Mouse (Mus musculus): ENCODE results near the gene Ankrd35. TPM values are rescaled to one million over a fixed set of nuclear protein-coding genes. Genes with fewer than 3 reads are reported as not detected.

Gene Ankrd35
- polyA plus RNA-seq, 1 experiment from 2014 or later, result 0.39 TPM

DNA sequence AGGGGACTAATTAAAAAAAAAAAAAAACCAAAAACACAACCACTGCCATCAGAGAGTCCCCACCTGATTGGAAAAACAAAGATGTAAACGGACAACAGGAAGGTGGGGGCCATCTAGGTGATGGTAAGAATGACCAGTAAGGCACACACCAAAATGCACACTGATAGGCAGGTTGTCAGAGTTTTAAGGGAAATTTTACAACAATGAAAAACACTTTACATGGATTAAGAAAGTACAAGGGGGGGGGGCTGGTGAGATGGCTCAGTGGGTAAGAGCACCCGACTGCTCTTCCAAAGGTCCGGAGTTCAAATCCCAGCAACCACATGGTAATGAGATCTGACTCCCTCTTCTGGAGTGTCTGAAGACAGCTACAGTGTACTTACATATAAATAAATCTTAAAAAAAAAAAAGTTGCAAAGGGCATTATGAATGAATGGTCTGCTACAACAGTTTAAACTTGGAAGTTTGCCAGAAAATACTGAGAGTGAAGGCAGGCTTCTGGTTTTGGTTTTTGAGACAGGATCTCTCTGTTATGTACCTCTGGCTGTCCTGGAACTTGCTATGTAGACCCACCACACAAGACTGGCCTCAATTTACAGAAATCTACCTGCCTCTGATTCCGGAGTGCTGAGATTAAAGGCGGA, 1.4 kb upstream of the Ankrd35 start:
- Histone ChIP-seq H3K4me3 (ENCODE audit: low read length) (no peak overlapping the region), H3K27me3 (replicated peaks; ENCODE audit: control insufficient read depth, insufficient read depth, low read length) (peaks cover 5% of the 10 kb centered on the region; the same call in 1 of the 2 replicates), H3K9ac (ENCODE audit: low read depth, low read length) (no peak overlapping the region), H3K27ac (ENCODE audit: low read length) (no peak overlapping the region), H3K4me2 (ENCODE audit: low read depth, low read length) (no peak overlapping the region), H3K4me1 (ENCODE audit: control insufficient read depth, insufficient read depth, low read length) (peaks cover 8% of the 10 kb centered on the region), H3K36me3 (ENCODE audit: control insufficient read depth, insufficient read depth, low read length) (no peaks in the 10 kb centered on the region), H3K9me3 (ENCODE audit: control insufficient read depth, low read length) (no peaks in the 10 kb centered on the region)
- no peak for ATAC-seq
- 88% methylated on average over 5 of the region's 5 CpGs for WGBS

DNA sequence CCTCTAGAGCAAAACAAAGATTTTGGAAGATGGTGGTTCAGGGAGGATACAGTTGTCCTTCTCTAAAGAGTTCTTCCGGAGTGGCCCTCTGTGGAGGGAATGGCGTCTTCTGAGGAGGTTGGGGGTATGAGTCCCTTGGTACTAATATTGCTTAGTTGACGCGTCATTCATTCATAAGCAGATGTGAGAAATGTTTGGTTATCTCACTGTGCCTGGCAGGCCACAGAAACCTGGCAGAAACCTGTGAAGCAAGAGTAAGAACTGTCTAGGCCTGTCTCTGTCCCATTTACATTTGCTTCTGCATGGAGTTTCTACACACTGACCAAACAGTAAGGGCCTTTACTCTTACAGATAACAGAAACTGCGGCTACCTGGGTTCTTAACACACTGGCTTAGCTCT, 1.6 kb downstream of the Ankrd35 start:
- Histone ChIP-seq H3K4me3 (ENCODE audit: low read length) (no peak overlapping the region), H3K4me2 (ENCODE audit: low read depth, low read length) (no peak overlapping the region), H3K27ac (ENCODE audit: low read length) (no peak overlapping the region), H3K27me3 (replicated peaks; ENCODE audit: control insufficient read depth, insufficient read depth, low read length) (peaks cover 5% of the 10 kb centered on the region; the same call in 1 of the 2 replicates), H3K4me1 (ENCODE audit: control insufficient read depth, insufficient read depth, low read length) (peaks cover 17% of the 10 kb centered on the region), H3K9ac (ENCODE audit: low read depth, low read length) (no peak overlapping the region), H3K9me3 (ENCODE audit: control insufficient read depth, low read length) (no peaks in the 10 kb centered on the region), H3K36me3 (ENCODE audit: control insufficient read depth, insufficient read depth, low read length) (no peaks in the 10 kb centered on the region)
- ATAC-seq, result no peak
- WGBS, result 93% methylated on average over 5 of the region's 5 CpGs

DNA sequence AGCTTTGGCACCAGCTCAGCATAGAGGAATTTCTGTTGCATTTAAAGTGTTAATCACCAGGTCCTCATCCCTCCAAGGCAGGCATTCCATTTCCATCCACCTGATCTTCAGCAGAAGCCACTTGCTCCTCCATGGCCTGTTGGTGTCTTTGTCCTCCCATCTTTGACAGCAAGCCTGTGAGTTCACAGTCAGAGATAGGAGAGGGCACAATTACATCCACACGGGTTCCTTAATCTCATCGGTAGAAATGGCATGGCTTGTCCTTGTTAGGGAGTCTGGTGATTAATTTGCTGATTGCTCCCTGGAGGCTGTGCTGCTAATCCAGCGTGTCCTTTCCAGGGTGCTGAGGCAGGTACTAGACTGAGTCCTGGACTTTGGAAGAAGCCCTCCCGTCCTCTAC, 3.6 kb downstream of the Ankrd35 start:
- 75% methylated on average over 4 of the region's 4 CpGs for WGBS
- ATAC-seq, result no peak

DNA sequence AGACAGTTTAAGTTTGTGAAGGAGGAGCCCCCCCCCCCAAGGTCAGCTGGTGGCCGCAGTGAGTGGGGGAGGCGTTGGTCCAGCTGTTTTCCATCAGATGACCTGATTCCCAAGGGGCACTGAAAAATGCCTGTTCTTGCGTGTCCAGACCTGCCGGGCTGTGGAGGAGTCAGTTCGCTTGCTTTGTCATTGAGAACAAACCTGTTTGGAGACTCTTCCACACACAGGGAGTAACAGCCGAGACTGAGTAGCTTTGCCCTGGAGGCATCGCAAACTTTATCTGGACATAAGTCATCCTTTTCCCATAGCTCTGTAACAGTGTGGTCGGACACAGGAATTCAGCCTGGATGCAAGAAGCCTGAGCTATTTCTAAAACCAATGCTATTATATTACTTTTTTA, 4.5 kb downstream of the Ankrd35 start:
- Histone ChIP-seq H3K9ac (ENCODE audit: low read depth, low read length) (no peak overlapping the region), H3K27ac (ENCODE audit: low read length) (no peak overlapping the region), H3K36me3 (ENCODE audit: control insufficient read depth, insufficient read depth, low read length) (no peaks in the 10 kb centered on the region), H3K4me3 (ENCODE audit: low read length) (no peak overlapping the region), H3K9me3 (ENCODE audit: control insufficient read depth, low read length) (no peaks in the 10 kb centered on the region), H3K4me2 (ENCODE audit: low read depth, low read length) (no peak overlapping the region), H3K27me3 (replicated peaks; ENCODE audit: control insufficient read depth, insufficient read depth, low read length) (peaks cover 5% of the 10 kb centered on the region; the same call in 1 of the 2 replicates), H3K4me1 (ENCODE audit: control insufficient read depth, insufficient read depth, low read length) (peaks cover 16% of the 10 kb centered on the region)
- ATAC-seq, result no peak
- WGBS, result 41% methylated on average over 8 of the region's 8 CpGs

More for the DNA sequence above, 3.6 kb downstream of the Ankrd35 start:
- H3K4me3 ChIP-seq (ENCODE audit: low read length), result no peak overlapping the region
- no peaks in the 10 kb centered on the region for H3K36me3 ChIP-seq (ENCODE audit: control insufficient read depth, insufficient read depth, low read length)
- H3K9ac ChIP-seq (ENCODE audit: low read depth, low read length), result no peak overlapping the region
- H3K9me3 ChIP-seq (ENCODE audit: control insufficient read depth, low read length), result no peaks in the 10 kb centered on the region
- no peak overlapping the region for H3K27ac ChIP-seq (ENCODE audit: low read length)
- H3K4me1 ChIP-seq (ENCODE audit: control insufficient read depth, insufficient read depth, low read length), result peaks cover 17% of the 10 kb centered on the region
- peaks cover 5% of the 10 kb centered on the region; the same call in 1 of the 2 replicates for H3K27me3 ChIP-seq (replicated peaks; ENCODE audit: control insufficient read depth, insufficient read depth, low read length)
- H3K4me2 ChIP-seq (ENCODE audit: low read depth, low read length), result no peak overlapping the region

DNA sequence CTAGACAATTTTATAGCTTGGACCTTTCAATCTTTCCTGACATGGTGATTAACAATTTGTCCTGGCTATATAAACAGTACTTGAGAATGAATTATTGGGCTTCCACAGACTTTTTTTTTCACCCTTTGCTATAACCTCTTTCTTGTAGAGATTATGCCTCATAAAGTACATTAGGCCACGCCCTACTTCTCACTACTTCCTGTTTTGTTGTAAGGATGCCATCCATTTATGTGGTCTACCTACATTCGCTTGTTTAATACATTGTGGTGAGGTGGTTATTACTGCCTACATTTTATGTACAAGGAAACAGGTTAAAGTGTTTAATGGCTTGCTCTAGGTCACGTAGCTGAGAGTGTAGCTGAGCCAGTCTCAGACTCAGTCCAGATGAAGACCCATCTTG, 5.2 kb downstream of the Ankrd35 start:
- H3K27ac ChIP-seq (ENCODE audit: low read length), result no peak overlapping the region
- no peak overlapping the region for H3K9ac ChIP-seq (ENCODE audit: low read depth, low read length)
- ATAC-seq, result peak; percentile 11; the same call in 1 of the 2 replicates
- H3K4me3 ChIP-seq (ENCODE audit: low read length), result no peak overlapping the region
- peaks cover 14% of the 10 kb centered on the region for H3K4me1 ChIP-seq (ENCODE audit: control insufficient read depth, insufficient read depth, low read length)
- H3K36me3 ChIP-seq (ENCODE audit: control insufficient read depth, insufficient read depth, low read length), result no peaks in the 10 kb centered on the region
- H3K27me3 ChIP-seq (replicated peaks; ENCODE audit: control insufficient read depth, insufficient read depth, low read length), result peaks cover 5% of the 10 kb centered on the region; the same call in 1 of the 2 replicates
- WGBS, result 73% methylated on average over 3 of the region's 3 CpGs
- no peak overlapping the region for H3K4me2 ChIP-seq (ENCODE audit: low read depth, low read length)
- no peaks in the 10 kb centered on the region for H3K9me3 ChIP-seq (ENCODE audit: control insufficient read depth, low read length)

DNA sequence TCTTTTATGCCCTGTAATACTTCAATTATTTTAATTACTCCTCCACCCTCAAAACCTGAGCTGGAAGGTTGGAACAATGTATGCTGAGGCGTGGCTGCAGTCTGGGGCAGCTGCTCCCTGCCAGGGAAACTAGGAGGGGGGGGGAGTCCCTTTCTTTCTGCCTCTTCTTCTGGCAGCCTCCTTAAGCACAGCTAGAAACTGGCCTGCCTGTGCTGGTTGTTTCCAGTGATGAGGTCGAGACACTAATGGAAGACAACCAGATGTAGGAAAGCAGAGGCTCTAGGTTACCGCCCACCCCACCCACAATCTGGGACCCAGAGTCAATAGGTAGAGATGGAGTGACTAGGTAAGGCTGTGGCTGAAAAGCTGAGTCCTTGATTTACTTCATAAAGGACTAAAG, 5.8 kb downstream of the Ankrd35 start:
- no peak overlapping the region for H3K27ac ChIP-seq (ENCODE audit: low read length)
- WGBS, result 51% methylated on average over 3 of the region's 3 CpGs
- no peak overlapping the region for H3K9ac ChIP-seq (ENCODE audit: low read depth, low read length)
- H3K4me3 ChIP-seq (ENCODE audit: low read length), result no peak overlapping the region
- peaks cover 9% of the 10 kb centered on the region for H3K4me1 ChIP-seq (ENCODE audit: control insufficient read depth, insufficient read depth, low read length)
- H3K36me3 ChIP-seq (ENCODE audit: control insufficient read depth, insufficient read depth, low read length), result no peaks in the 10 kb centered on the region
- no peaks in the 10 kb centered on the region for H3K27me3 ChIP-seq (replicated peaks; ENCODE audit: control insufficient read depth, insufficient read depth, low read length)
- peak; percentile 50 for ATAC-seq
- no peaks in the 10 kb centered on the region for H3K9me3 ChIP-seq (ENCODE audit: control insufficient read depth, low read length)
- no peak overlapping the region for H3K4me2 ChIP-seq (ENCODE audit: low read depth, low read length)

DNA sequence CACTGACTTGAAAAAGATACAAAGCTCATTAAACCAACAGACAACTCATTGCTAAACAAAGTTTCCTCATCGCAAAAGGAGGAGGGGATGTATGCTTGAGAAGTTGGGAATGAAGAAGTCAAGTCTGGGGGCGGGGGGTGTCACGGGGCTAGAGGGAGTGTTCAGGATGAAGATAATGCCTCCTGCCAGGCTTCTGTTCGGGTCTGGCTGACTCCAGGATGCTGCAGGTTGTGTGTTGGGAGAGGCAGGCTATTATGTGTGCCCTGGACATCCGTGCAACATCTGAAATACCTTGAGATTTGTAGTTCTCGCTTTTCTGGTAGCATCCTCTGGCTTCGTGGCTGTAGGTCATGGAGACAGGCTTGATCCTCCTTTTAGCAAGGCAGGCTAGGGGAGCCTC, 8.5 kb downstream of the Ankrd35 start:
- Histone ChIP-seq H3K4me3 (ENCODE audit: low read length) (no peak overlapping the region), H3K27me3 (replicated peaks; ENCODE audit: control insufficient read depth, insufficient read depth, low read length) (no peaks in the 10 kb centered on the region), H3K9me3 (ENCODE audit: control insufficient read depth, low read length) (no peaks in the 10 kb centered on the region), H3K36me3 (ENCODE audit: control insufficient read depth, insufficient read depth, low read length) (no peaks in the 10 kb centered on the region), H3K27ac (ENCODE audit: low read length) (no peak overlapping the region), H3K9ac (ENCODE audit: low read depth, low read length) (no peak overlapping the region), H3K4me2 (ENCODE audit: low read depth, low read length) (no peak overlapping the region), H3K4me1 (ENCODE audit: control insufficient read depth, insufficient read depth, low read length) (peaks cover 8% of the 10 kb centered on the region)
- 70% methylated on average over 7 of the region's 7 CpGs for WGBS
- no peak for ATAC-seq

GRCm38 (mm10) chr3:96679159-96679674, 9.3 kb downstream of the Ankrd35 start:
- 31% methylated on average over 5 of the region's 5 CpGs for WGBS

DNA sequence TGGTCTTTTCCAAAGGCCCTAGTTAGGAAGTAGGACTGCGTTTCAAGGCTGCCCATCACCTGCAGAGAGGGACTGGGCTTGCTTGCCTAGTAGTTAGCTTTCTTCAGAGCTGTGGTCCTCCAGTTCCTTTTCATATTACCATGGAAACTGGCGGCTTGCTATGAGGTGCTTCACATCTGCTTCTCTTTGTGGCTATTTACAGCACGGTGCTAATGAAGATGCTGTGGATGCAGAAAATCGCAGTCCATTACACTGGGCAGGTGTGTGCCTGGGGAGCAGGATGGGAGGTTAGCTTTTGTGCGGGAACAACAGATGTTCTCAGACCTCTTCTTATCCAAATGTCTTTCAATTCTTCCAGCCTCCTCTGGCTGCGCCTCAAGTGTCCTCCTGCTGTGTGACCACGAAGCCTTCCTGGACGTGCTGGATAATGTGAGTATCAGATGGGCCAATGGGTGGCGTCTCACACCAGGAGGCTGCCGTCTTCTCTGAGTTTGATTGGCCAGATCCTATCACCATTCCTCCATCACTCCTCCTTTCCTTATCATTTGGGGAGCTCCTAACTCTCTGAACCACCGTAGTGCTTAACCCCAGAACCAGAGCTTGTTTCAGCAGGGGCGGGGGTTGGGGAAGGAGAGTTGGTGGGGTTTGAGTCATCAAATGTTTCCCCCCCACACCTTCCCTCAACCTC, 10.5 kb downstream of the Ankrd35 start:
- no peaks in the 10 kb centered on the region for H3K36me3 ChIP-seq (ENCODE audit: control insufficient read depth, insufficient read depth, low read length)
- 41% methylated on average over 12 of the region's 12 CpGs for whole genome bisulfite sequencing
- no peak for ATAC-seq
- peaks cover 4% of the 10 kb centered on the region; the same call in 1 of the 2 replicates for H3K27me3 ChIP-seq (replicated peaks; ENCODE audit: control insufficient read depth, insufficient read depth, low read length)
- H3K4me3 ChIP-seq (ENCODE audit: low read length), result no peak overlapping the region
- no peak overlapping the region for H3K4me2 ChIP-seq (ENCODE audit: low read depth, low read length)
- no peaks in the 10 kb centered on the region for H3K9me3 ChIP-seq (ENCODE audit: control insufficient read depth, low read length)
- no peak overlapping the region for H3K9ac ChIP-seq (ENCODE audit: low read depth, low read length)
- no peak overlapping the region for H3K27ac ChIP-seq (ENCODE audit: low read length)
- H3K4me1 ChIP-seq (ENCODE audit: control insufficient read depth, insufficient read depth, low read length), result peaks cover 12% of the 10 kb centered on the region

More at GRCm38 (mm10) chr3:96679159-96679674, 9.3 kb downstream of the Ankrd35 start:
- Histone ChIP-seq H3K9ac (ENCODE audit: low read depth, low read length) (no peak overlapping the region), H3K27ac (ENCODE audit: low read length) (no peak overlapping the region), H3K27me3 (replicated peaks; ENCODE audit: control insufficient read depth, insufficient read depth, low read length) (peaks cover 4% of the 10 kb centered on the region; the same call in 1 of the 2 replicates), H3K4me2 (ENCODE audit: low read depth, low read length) (no peak overlapping the region), H3K4me3 (ENCODE audit: low read length) (no peak overlapping the region), H3K4me1 (ENCODE audit: control insufficient read depth, insufficient read depth, low read length) (peaks cover 8% of the 10 kb centered on the region), H3K9me3 (ENCODE audit: control insufficient read depth, low read length) (no peaks in the 10 kb centered on the region), H3K36me3 (ENCODE audit: control insufficient read depth, insufficient read depth, low read length) (no peaks in the 10 kb centered on the region)
- peak; percentile 84 for ATAC-seq
